Mouse (Mus musculus): ENCODE data around the gene Ltn1. TPM values are rescaled to one million over a fixed set of nuclear protein-coding genes. Genes with fewer than 3 reads are reported as not detected.

Ltn1 gene
- 27.9 and 33.5 TPM in 2 replicates for polyA plus RNA-seq (2015; fragmentation: Nextera tagmentation; extraction: Ambion mirVana)

GRCm38 (mm10) chr16:87432033-87432814, at the start of gene Ltn1:
Gene Ltn1 (minus strand): TSS chr16:87432612.
- Histone ChIP-seq H3K36me3 (ENCODE audit: insufficient read depth, low read length) (0 out of 2 replicates have a peak, but pooled peaks cover 5% of the 10 kb centered on the region), H3K4me3 (ENCODE audit: low read length) (peak within 1 kb of the TSS; percentile 98), H3K4me2 (replicated peaks; ENCODE audit: low read depth, low read length) (peak within 1 kb of the TSS; percentile 77), H3K27ac (ENCODE audit: low read length) (peak within 1 kb of the TSS; percentile 63; the same call in 1 of the 2 replicates), H3K9me3 (ENCODE audit: low read length) (no peaks in the 10 kb centered on the region), H3K4me1 (ENCODE audit: insufficient read depth, low read length) (0 out of 2 replicates have a peak, but pooled peaks cover 5% of the 10 kb centered on the region), H3K27me3 (ENCODE audit: insufficient read depth, low read length) (no peaks in the 10 kb centered on the region), H3K9ac (replicated peaks; ENCODE audit: low read length) (peak within 1 kb of the TSS; percentile 94)
- WGBS, result under 1% methylated on average over 55 of the region's 56 CpGs
- ATAC-seq (ENCODE audit: low FRiP score, low TSS enrichment), result peak; percentile 99

GRCm38 (mm10) chr16:87470579-87470978, 38.2 kb upstream of the Ltn1 start:
- Histone ChIP-seq H3K9ac (replicated peaks; ENCODE audit: low read length) (no peak overlapping the region), H3K27me3 (ENCODE audit: insufficient read depth, low read length) (no peaks in the 10 kb centered on the region)

GRCm38 (mm10) chr16:87458752-87459151, 26.3 kb upstream of the Ltn1 start:
- Histone ChIP-seq H3K4me2 (replicated peaks; ENCODE audit: low read depth, low read length) (no peak overlapping the region), H3K9ac (replicated peaks; ENCODE audit: low read length) (no peak overlapping the region), H3K4me3 (ENCODE audit: low read length) (no peak overlapping the region), H3K9me3 (ENCODE audit: low read length) (no peaks in the 10 kb centered on the region), H3K27me3 (ENCODE audit: insufficient read depth, low read length) (no peaks in the 10 kb centered on the region), H3K36me3 (ENCODE audit: insufficient read depth, low read length) (peaks cover 14% of the 10 kb centered on the region), H3K4me1 (ENCODE audit: insufficient read depth, low read length) (peaks cover 15% of the 10 kb centered on the region; the same call in 1 of the 2 replicates), H3K27ac (ENCODE audit: low read length) (no peak overlapping the region)
- WGBS, result 96% methylated on average over 3 of the region's 3 CpGs
- no peak for ATAC-seq (ENCODE audit: low FRiP score, low TSS enrichment)

More at GRCm38 (mm10) chr16:87470579-87470978, 38.2 kb upstream of the Ltn1 start:
- Histone ChIP-seq H3K4me1 (ENCODE audit: insufficient read depth, low read length) (no peaks in the 10 kb centered on the region), H3K27ac (ENCODE audit: low read length) (no peak overlapping the region), H3K4me2 (replicated peaks; ENCODE audit: low read depth, low read length) (no peak overlapping the region), H3K9me3 (ENCODE audit: low read length) (no peaks in the 10 kb centered on the region), H3K4me3 (ENCODE audit: low read length) (no peak overlapping the region), H3K36me3 (ENCODE audit: insufficient read depth, low read length) (peaks cover 49% of the 10 kb centered on the region)
- 92% methylated on average over 4 of the region's 4 CpGs for WGBS
- ATAC-seq (ENCODE audit: low FRiP score, low TSS enrichment), result no peak

- Histone ChIP-seq H3K27me3 (ENCODE audit: insufficient read depth, low read length) (no peaks in the 10 kb centered on the region), H3K4me2 (replicated peaks; ENCODE audit: low read depth, low read length) (peak overlapping the region; percentile 80), H3K4me1 (ENCODE audit: insufficient read depth, low read length) (peaks cover 15% of the 10 kb centered on the region; the same call in 1 of the 2 replicates), H3K9ac (replicated peaks; ENCODE audit: low read length) (peak overlapping the region; percentile 95), H3K36me3 (ENCODE audit: insufficient read depth, low read length) (peaks cover 6% of the 10 kb centered on the region; the same call in 1 of the 2 replicates), H3K27ac (ENCODE audit: low read length) (peak overlapping the region; percentile 80), H3K4me3 (ENCODE audit: low read length) (peak overlapping the region; percentile 97), H3K9me3 (ENCODE audit: low read length) (no peaks in the 10 kb centered on the region)
- under 1% methylated on average over 32 of the region's 38 CpGs for WGBS
- peak; percentile 71; the same call in 1 of the 2 replicates for ATAC-seq (ENCODE audit: low FRiP score, low TSS enrichment)
Observed at GRCm38 (mm10) chr16:87455180-87455611, 22.8 kb upstream of the Ltn1 start.

GRCm38 (mm10) chr16:87454419-87455179, 22.2 kb upstream of the Ltn1 start, which contains the start of gene Usp16:
Gene Usp16 (plus strand): TSS chr16:87454703.
- ATAC-seq (ENCODE audit: low FRiP score, low TSS enrichment), result peak; percentile 97
- Histone ChIP-seq H3K27me3 (ENCODE audit: insufficient read depth, low read length) (no peaks in the 10 kb centered on the region), H3K4me2 (replicated peaks; ENCODE audit: low read depth, low read length) (peak within 1 kb of the TSS; percentile 80), H3K4me1 (ENCODE audit: insufficient read depth, low read length) (peaks cover 15% of the 10 kb centered on the region; the same call in 1 of the 2 replicates), H3K4me3 (ENCODE audit: low read length) (peak within 1 kb of the TSS; percentile 97), H3K27ac (ENCODE audit: low read length) (peak within 1 kb of the TSS; percentile 82), H3K9me3 (ENCODE audit: low read length) (no peaks in the 10 kb centered on the region), H3K36me3 (ENCODE audit: insufficient read depth, low read length) (peaks cover 6% of the 10 kb centered on the region; the same call in 1 of the 2 replicates), H3K9ac (replicated peaks; ENCODE audit: low read length) (peak within 1 kb of the TSS; percentile 95)
- WGBS, result 7% methylated on average over 45 of the region's 45 CpGs

GRCm38 (mm10) chr16:87453226-87453625, 20.8 kb upstream of the Ltn1 start:
- Histone ChIP-seq H3K4me3 (ENCODE audit: low read length) (no peak overlapping the region), H3K27me3 (ENCODE audit: insufficient read depth, low read length) (no peaks in the 10 kb centered on the region), H3K9ac (replicated peaks; ENCODE audit: low read length) (no peak overlapping the region), H3K4me2 (replicated peaks; ENCODE audit: low read depth, low read length) (no peak overlapping the region), H3K36me3 (ENCODE audit: insufficient read depth, low read length) (no peaks in the 10 kb centered on the region), H3K9me3 (ENCODE audit: low read length) (no peaks in the 10 kb centered on the region), H3K27ac (ENCODE audit: low read length) (no peak overlapping the region), H3K4me1 (ENCODE audit: insufficient read depth, low read length) (peaks cover 15% of the 10 kb centered on the region; the same call in 1 of the 2 replicates)
- WGBS, result 85% methylated on average over 2 of the region's 2 CpGs
- no peak for ATAC-seq (ENCODE audit: low FRiP score, low TSS enrichment)

- Histone ChIP-seq H3K9me3 (ENCODE audit: low read length) (no peaks in the 10 kb centered on the region), H3K27me3 (ENCODE audit: insufficient read depth, low read length) (no peaks in the 10 kb centered on the region), H3K9ac (replicated peaks; ENCODE audit: low read length) (no peak overlapping the region), H3K4me1 (ENCODE audit: insufficient read depth, low read length) (peaks cover 10% of the 10 kb centered on the region; the same call in 1 of the 2 replicates), H3K27ac (ENCODE audit: low read length) (no peak overlapping the region), H3K4me2 (replicated peaks; ENCODE audit: low read depth, low read length) (no peak overlapping the region), H3K4me3 (ENCODE audit: low read length) (no peak overlapping the region), H3K36me3 (ENCODE audit: insufficient read depth, low read length) (no peaks in the 10 kb centered on the region)
- WGBS, result 95% methylated on average over 3 of the region's 3 CpGs
- no peak for ATAC-seq (ENCODE audit: low FRiP score, low TSS enrichment)
Observed at GRCm38 (mm10) chr16:87445528-87445927, 13.1 kb upstream of the Ltn1 start.

GRCm38 (mm10) chr16:87445110-87445509, 12.7 kb upstream of the Ltn1 start:
- Histone ChIP-seq H3K4me2 (replicated peaks; ENCODE audit: low read depth, low read length) (no peak overlapping the region), H3K4me1 (ENCODE audit: insufficient read depth, low read length) (peaks cover 10% of the 10 kb centered on the region; the same call in 1 of the 2 replicates), H3K36me3 (ENCODE audit: insufficient read depth, low read length) (no peaks in the 10 kb centered on the region), H3K9me3 (ENCODE audit: low read length) (no peaks in the 10 kb centered on the region), H3K4me3 (ENCODE audit: low read length) (no peak overlapping the region), H3K27me3 (ENCODE audit: insufficient read depth, low read length) (no peaks in the 10 kb centered on the region), H3K9ac (replicated peaks; ENCODE audit: low read length) (no peak overlapping the region), H3K27ac (ENCODE audit: low read length) (no peak overlapping the region)
- no peak for ATAC-seq (ENCODE audit: low FRiP score, low TSS enrichment)

- Histone ChIP-seq H3K4me2 (replicated peaks; ENCODE audit: low read depth, low read length) (no peak overlapping the region), H3K27me3 (ENCODE audit: insufficient read depth, low read length) (no peaks in the 10 kb centered on the region), H3K27ac (ENCODE audit: low read length) (no peak overlapping the region), H3K9ac (replicated peaks; ENCODE audit: low read length) (no peak overlapping the region), H3K9me3 (ENCODE audit: low read length) (no peaks in the 10 kb centered on the region), H3K36me3 (ENCODE audit: insufficient read depth, low read length) (no peaks in the 10 kb centered on the region), H3K4me3 (ENCODE audit: low read length) (no peak overlapping the region), H3K4me1 (ENCODE audit: insufficient read depth, low read length) (peaks cover 12% of the 10 kb centered on the region; the same call in 1 of the 2 replicates)
- WGBS, result 40% methylated on average over 1 of the region's 1 CpGs
- ATAC-seq (ENCODE audit: low FRiP score, low TSS enrichment), result no peak
Observed at GRCm38 (mm10) chr16:87444071-87444470, 11.7 kb upstream of the Ltn1 start.
